Mouse (Mus musculus) layer of hippocampus, adult 9-11 months (tissue): Measurements from ENCODE around the gene Olfr281.

Source experiments
- DNase-seq: peaks from one replicate; pipeline ENCODE4 v3.0.0; 2022

Gene Olfr281

DNA sequence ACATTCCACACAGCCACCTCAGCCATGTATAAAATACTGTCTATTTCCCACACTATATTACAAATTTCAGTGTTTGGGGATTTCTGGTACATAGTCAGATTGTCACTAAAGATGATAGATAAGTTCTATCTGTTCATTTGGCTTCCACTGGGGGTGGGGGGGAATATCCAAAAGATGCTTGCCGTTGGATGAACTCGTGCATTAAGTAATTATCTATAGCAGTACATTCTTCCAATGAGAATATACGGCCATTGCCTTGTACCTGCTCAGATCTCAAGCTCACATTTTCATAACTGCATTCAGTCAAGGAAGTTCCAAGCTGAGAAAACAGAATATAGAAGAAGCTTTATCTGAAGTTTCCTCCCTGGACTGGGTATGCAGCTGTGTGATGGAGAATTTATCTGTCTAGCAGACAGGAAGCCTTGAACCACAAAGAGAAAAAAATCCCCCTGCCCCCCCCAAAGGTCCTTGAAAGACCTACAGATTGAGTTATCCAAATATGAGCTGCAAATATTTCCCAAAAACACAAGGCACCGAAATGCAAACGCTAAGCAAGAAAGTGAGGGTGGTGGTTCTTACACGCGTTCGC is 34.1 kb downstream of the Olfr281 start:
- no peak for DNase-seq

DNA sequence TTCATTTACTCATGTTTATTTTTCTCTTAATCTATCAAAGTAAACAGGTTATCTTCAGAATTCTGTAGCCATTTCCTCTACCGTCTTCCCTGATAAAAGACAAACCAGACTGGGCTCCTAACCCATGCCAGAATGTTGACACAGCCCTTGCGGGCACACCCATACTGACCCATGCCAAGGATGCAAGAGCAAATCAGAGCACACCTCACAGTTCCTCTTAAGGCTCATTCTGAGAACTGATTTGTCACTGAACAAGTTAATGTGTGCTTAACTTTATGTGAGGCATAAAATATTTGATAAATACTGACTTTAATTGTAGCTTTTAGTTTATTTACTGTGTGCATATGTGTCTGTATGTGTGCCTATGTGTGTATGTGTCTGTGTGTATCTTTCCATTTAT is 38.9 kb downstream of the Olfr281 start:
- no peak for DNase-seq

DNA sequence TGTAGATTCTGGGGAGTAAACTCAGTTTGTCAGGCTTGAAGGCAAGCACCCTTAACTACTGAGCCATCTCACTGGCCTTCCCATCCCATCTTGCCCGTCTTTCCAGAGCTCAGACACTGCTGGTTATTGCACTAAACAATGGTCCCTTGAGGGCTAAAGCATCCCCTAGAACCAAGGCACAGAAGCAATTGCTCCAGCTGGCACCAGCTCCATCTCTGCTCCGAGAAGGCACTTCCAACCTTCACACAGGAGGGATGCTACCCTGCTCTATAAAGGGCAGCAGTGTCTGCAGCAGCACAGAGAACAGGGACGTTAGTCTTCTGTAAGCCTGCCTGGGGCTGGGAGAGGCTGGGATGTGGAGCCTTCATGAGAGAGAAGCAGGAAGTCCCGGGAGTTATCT is 39.7 kb downstream of the Olfr281 start, which contains the start of gene Olfr279:
Olfr279 (plus strand) TSS at position 301 of the 400 bp plus-strand sequence.
- DNase-seq: no peak

DNA sequence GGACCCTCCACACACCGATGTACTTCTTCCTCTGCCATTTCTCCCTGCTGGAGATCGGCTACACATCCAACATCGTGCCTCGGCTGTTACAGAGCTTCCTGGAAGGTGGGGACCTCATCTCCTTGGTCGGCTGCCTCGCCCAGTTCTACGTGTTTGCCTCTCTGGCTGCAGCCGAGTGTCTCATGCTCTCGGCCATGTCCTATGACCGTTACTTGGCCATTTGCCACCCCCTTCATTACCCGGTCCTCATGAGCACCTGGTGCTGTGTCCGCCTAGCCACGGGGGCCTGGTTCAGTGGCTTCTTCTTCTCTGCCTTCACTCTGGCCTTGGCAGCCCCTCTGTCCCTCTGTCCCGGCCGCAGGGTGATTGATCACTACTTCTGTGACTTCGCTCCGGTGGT is 45.2 kb downstream of the Olfr281 start:
- DNase-seq: no peak

DNA sequence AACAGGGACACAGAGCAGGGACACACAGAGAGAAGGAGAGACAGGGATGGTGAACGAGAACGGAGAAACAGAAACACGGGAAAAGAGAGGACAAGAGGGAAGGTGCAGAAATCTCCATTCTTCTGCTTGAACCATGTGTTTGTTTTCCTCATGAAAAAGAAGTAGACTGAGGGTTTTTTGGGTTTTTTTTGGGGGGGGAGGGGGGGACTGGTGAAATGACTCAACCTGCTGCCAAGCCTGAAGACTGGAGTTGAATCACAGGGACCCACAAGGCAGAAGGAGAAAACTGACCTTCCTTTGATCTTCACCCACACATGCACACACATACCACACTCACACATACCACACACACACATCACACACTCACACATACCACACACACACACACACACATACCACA is 50.9 kb downstream of the Olfr281 start:
- no peak for DNase-seq

DNA sequence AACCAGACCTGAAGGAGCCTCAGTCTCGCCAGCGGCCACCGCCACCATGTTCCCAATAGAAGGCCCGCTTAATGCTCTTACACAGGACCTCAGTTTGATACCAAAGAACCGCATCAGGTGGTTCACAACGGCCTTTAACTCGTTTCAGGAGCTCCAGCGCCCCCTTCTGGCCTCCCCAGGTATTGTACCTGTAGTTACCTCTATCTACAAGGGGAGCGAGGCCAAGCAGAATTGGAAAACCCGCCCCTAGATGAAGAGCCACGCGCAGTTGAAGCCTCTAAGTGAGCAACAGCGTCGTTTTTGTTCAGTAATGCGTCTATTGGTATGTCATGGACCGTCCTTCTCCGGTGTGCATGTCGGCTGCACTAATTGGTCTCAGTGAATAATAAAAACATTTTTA is 52.1 kb downstream of the Olfr281 start:
- no peak for DNase-seq

DNA sequence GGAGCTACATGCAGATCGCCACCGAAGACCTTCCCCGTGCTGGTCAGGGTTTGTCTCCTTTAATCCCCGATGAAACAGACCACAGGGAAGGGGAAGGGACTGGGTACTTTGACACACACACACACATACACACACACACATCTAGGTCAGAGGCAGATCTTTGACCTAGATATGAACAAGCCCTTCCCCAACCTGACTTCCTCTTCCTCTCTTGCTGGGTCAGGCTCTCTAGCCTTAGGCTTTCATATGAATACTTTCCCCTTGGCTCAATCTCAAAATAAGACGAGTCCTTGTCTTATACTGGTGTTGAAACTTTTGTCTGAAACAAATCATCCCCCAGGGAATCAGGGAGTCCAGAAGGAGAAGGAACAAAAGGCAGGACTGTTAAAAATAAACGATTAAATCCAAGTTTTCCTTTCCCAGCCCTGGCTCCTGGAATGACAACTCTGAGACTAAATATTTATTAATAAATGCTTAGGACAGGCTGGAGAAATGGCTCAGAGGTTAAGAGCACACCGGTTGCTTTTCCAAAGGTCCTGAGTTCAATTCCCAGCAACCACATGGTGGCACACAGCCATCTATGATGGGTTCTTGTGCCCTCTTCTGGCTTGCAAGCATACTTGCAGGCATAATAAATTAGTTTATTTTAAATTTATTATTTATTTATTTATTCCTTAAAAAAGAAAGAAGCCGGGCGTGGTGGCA is 54.0 kb downstream of the Olfr281 start:
- no peak for DNase-seq

DNA sequence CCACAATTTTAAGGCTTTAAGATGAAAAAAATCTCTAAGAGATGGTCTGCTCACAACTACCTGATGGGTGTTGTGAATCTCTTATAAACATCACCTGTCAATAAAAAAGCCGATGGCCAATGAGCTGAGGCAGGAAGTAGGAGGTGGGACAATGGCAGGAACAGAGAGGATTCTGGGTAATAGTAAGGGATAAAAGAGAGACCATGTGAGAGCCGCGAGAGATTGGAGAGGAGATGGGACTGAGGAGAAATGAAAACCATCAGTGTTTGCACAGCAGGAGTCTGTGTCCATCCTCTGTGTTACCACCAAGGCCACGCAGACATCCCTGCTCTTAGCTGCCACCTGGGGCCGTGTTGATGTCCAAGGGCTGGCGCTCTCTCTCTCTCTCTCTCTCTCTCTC is 54.9 kb downstream of the Olfr281 start:
- DNase-seq: no peak

DNA sequence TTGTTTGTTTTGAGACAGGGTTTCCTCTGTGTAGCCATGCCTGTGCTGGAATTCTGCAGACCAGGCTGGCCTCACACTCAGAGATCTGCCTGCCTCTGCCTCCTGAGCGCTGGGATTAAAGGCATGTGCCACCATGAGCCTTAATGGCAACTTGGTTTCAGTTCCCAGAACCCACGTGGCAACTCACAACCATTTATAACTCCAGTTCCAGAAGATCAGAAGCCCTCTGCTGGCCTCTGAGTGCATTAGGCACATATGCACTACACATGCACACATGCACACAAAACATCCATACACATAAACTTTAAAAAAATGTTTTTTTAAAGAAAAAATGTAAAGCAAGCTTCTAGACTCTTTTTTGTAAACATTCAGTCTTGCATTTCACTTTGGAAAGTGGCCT is 57.0 kb downstream of the Olfr281 start:
- DNase-seq: no peak
